Mouse (Mus musculus): ENCODE data around the gene Spock1. TPM values are rescaled to one million over a fixed set of nuclear protein-coding genes. Genes with fewer than 3 reads are reported as not detected.

Gene Spock1
- polyA plus RNA-seq, 1 experiment from 2014 or later = 0.06 TPM

GRCm38 (mm10) chr13:57858491-57858890, 49.6 kb downstream of the Spock1 start:
- H3K36me3 ChIP-seq (replicated peaks) = no peaks in the 10 kb centered on the region
- H3K4me3 ChIP-seq (replicated peaks) = no peak overlapping the region
- no peak overlapping the region for H3K9ac ChIP-seq
- no peak overlapping the region for H3K27ac ChIP-seq (replicated peaks)
- no peak overlapping the region for H3K4me2 ChIP-seq
- no peaks in the 10 kb centered on the region for H3K27me3 ChIP-seq
- no peak for ATAC-seq (ENCODE audit: insufficient read depth)
- H3K4me1 ChIP-seq (replicated peaks) = no peaks in the 10 kb centered on the region
- 62% methylated on average over 9 of the region's 9 CpGs for WGBS (ENCODE audit: insufficient replicate concordance)
- H3K9me3 ChIP-seq (replicated peaks) = no peaks in the 10 kb centered on the region

GRCm38 (mm10) chr13:57857016-57857415, 51.1 kb downstream of the Spock1 start:
- WGBS (ENCODE audit: insufficient replicate concordance) = 82% methylated on average over 3 of the region's 3 CpGs
- Histone ChIP-seq H3K4me3 (replicated peaks) (no peak overlapping the region), H3K27me3 (no peaks in the 10 kb centered on the region), H3K9me3 (replicated peaks) (no peaks in the 10 kb centered on the region), H3K9ac (no peak overlapping the region), H3K36me3 (replicated peaks) (no peaks in the 10 kb centered on the region), H3K4me2 (no peak overlapping the region), H3K4me1 (replicated peaks) (no peaks in the 10 kb centered on the region), H3K27ac (replicated peaks) (no peak overlapping the region)
- ATAC-seq (ENCODE audit: insufficient read depth) = no peak

GRCm38 (mm10) chr13:57856311-57856853, 51.8 kb downstream of the Spock1 start:
- Histone ChIP-seq H3K9me3 (replicated peaks) (no peaks in the 10 kb centered on the region), H3K4me2 (no peak overlapping the region), H3K4me1 (replicated peaks) (no peaks in the 10 kb centered on the region), H3K9ac (no peak overlapping the region), H3K27ac (replicated peaks) (no peak overlapping the region), H3K36me3 (replicated peaks) (no peaks in the 10 kb centered on the region), H3K4me3 (replicated peaks) (no peak overlapping the region), H3K27me3 (no peaks in the 10 kb centered on the region)
- WGBS (ENCODE audit: insufficient replicate concordance) = 76% methylated on average over 10 of the region's 10 CpGs
- ATAC-seq (ENCODE audit: insufficient read depth) = no peak

- Histone ChIP-seq H3K4me3 (replicated peaks) (no peak overlapping the region), H3K27ac (replicated peaks) (no peak overlapping the region), H3K27me3 (no peaks in the 10 kb centered on the region), H3K4me2 (no peak overlapping the region), H3K9ac (no peak overlapping the region), H3K36me3 (replicated peaks) (no peaks in the 10 kb centered on the region), H3K4me1 (replicated peaks) (no peaks in the 10 kb centered on the region), H3K9me3 (replicated peaks) (no peaks in the 10 kb centered on the region)
- 55% methylated on average over 4 of the region's 4 CpGs for WGBS (ENCODE audit: insufficient replicate concordance)
- ATAC-seq (ENCODE audit: insufficient read depth) = no peak
These were observed 52.4 kb downstream of the Spock1 start for GRCm38 (mm10) chr13:57855766-57856165.

- Histone ChIP-seq H3K9ac (no peak overlapping the region), H3K9me3 (replicated peaks) (no peaks in the 10 kb centered on the region), H3K27me3 (no peaks in the 10 kb centered on the region), H3K27ac (replicated peaks) (no peak overlapping the region), H3K4me1 (replicated peaks) (no peaks in the 10 kb centered on the region), H3K36me3 (replicated peaks) (no peaks in the 10 kb centered on the region), H3K4me3 (replicated peaks) (no peak overlapping the region), H3K4me2 (no peak overlapping the region)
- WGBS (ENCODE audit: insufficient replicate concordance) = 55% methylated on average over 8 of the region's 8 CpGs
- no peak for ATAC-seq (ENCODE audit: insufficient read depth)
These were observed 53.7 kb downstream of the Spock1 start for GRCm38 (mm10) chr13:57854416-57854815.

- H3K4me1 ChIP-seq (replicated peaks) = no peaks in the 10 kb centered on the region
- H3K27me3 ChIP-seq = no peaks in the 10 kb centered on the region
- no peak overlapping the region for H3K4me2 ChIP-seq
- WGBS (ENCODE audit: insufficient replicate concordance) = 53% methylated on average over 1 of the region's 1 CpGs
- H3K4me3 ChIP-seq (replicated peaks) = no peak overlapping the region
- no peak overlapping the region for H3K9ac ChIP-seq
- H3K27ac ChIP-seq (replicated peaks) = no peak overlapping the region
- no peaks in the 10 kb centered on the region for H3K9me3 ChIP-seq (replicated peaks)
- no peaks in the 10 kb centered on the region for H3K36me3 ChIP-seq (replicated peaks)
- no peak for ATAC-seq (ENCODE audit: insufficient read depth)
These were observed 54.5 kb downstream of the Spock1 start for GRCm38 (mm10) chr13:57853621-57854020.

GRCm38 (mm10) chr13:57853156-57853555, 55.0 kb downstream of the Spock1 start:
- no peak overlapping the region for H3K4me3 ChIP-seq (replicated peaks)
- no peak overlapping the region for H3K4me2 ChIP-seq
- H3K9me3 ChIP-seq (replicated peaks) = no peaks in the 10 kb centered on the region
- H3K36me3 ChIP-seq (replicated peaks) = no peaks in the 10 kb centered on the region
- no peaks in the 10 kb centered on the region for H3K27me3 ChIP-seq
- ATAC-seq (ENCODE audit: insufficient read depth) = no peak
- 79% methylated on average over 10 of the region's 10 CpGs for WGBS (ENCODE audit: insufficient replicate concordance)
- no peak overlapping the region for H3K27ac ChIP-seq (replicated peaks)
- H3K4me1 ChIP-seq (replicated peaks) = no peaks in the 10 kb centered on the region
- H3K9ac ChIP-seq = no peak overlapping the region

- H3K4me3 ChIP-seq (replicated peaks) = no peak overlapping the region
- H3K9ac ChIP-seq = no peak overlapping the region
- no peak for ATAC-seq (ENCODE audit: insufficient read depth)
These were observed 59.2 kb downstream of the Spock1 start for GRCm38 (mm10) chr13:57848931-57849330.

GRCm38 (mm10) chr13:57847101-57847500, 61.0 kb downstream of the Spock1 start:
- Histone ChIP-seq H3K4me1 (replicated peaks) (no peaks in the 10 kb centered on the region), H3K9me3 (replicated peaks) (no peaks in the 10 kb centered on the region), H3K4me2 (no peak overlapping the region), H3K36me3 (replicated peaks) (no peaks in the 10 kb centered on the region), H3K9ac (no peak overlapping the region), H3K4me3 (replicated peaks) (no peak overlapping the region), H3K27me3 (no peaks in the 10 kb centered on the region), H3K27ac (replicated peaks) (no peak overlapping the region)
- ATAC-seq (ENCODE audit: insufficient read depth) = no peak
- WGBS (ENCODE audit: insufficient replicate concordance) = 67% methylated on average over 4 of the region's 4 CpGs

More at GRCm38 (mm10) chr13:57848931-57849330, 59.2 kb downstream of the Spock1 start:
- Histone ChIP-seq H3K4me1 (replicated peaks) (no peaks in the 10 kb centered on the region), H3K36me3 (replicated peaks) (no peaks in the 10 kb centered on the region), H3K27me3 (no peaks in the 10 kb centered on the region), H3K9me3 (replicated peaks) (no peaks in the 10 kb centered on the region), H3K27ac (replicated peaks) (no peak overlapping the region), H3K4me2 (no peak overlapping the region)
- WGBS (ENCODE audit: insufficient replicate concordance) = 61% methylated on average over 1 of the region's 1 CpGs

GRCm38 (mm10) chr13:57846468-57846867, 61.7 kb downstream of the Spock1 start:
- H3K9me3 ChIP-seq (replicated peaks) = no peaks in the 10 kb centered on the region
- H3K4me3 ChIP-seq (replicated peaks) = no peak overlapping the region
- H3K4me1 ChIP-seq (replicated peaks) = no peaks in the 10 kb centered on the region
- no peak overlapping the region for H3K9ac ChIP-seq
- no peaks in the 10 kb centered on the region for H3K36me3 ChIP-seq (replicated peaks)
- no peak overlapping the region for H3K4me2 ChIP-seq
- 82% methylated on average over 9 of the region's 9 CpGs for WGBS (ENCODE audit: insufficient replicate concordance)
- no peak overlapping the region for H3K27ac ChIP-seq (replicated peaks)
- no peak for ATAC-seq (ENCODE audit: insufficient read depth)
- H3K27me3 ChIP-seq = no peaks in the 10 kb centered on the region

GRCm38 (mm10) chr13:57841141-57841848, 66.8 kb downstream of the Spock1 start:
- 64% methylated on average over 5 of the region's 5 CpGs for WGBS (ENCODE audit: insufficient replicate concordance)
- no peak for ATAC-seq (ENCODE audit: insufficient read depth)

More at GRCm38 (mm10) chr13:57841141-57841848, 66.8 kb downstream of the Spock1 start:
- Histone ChIP-seq H3K4me2 (no peak overlapping the region), H3K36me3 (replicated peaks) (no peaks in the 10 kb centered on the region), H3K9ac (no peak overlapping the region), H3K4me1 (replicated peaks) (no peaks in the 10 kb centered on the region), H3K4me3 (replicated peaks) (no peak overlapping the region), H3K27me3 (no peaks in the 10 kb centered on the region), H3K27ac (replicated peaks) (no peak overlapping the region), H3K9me3 (replicated peaks) (no peaks in the 10 kb centered on the region)
